Mouse (Mus musculus): ENCODE data around the gene Kif23. TPM values are rescaled to one million over a fixed set of nuclear protein-coding genes. Genes with fewer than 3 reads are reported as not detected.

Kif23 gene
- polyA plus RNA-seq, 1 experiment: 6.4 TPM

GRCm38 (mm10) chr9:61908341-61908740 lies 38.2 kb downstream of the Kif23 start:
- Histone ChIP-seq H3K4me3 (replicated peaks) (no peak overlapping the region), H3K4me1 (peaks cover 40% of the 10 kb centered on the region), H3K36me3 (replicated peaks; ENCODE audit: low read length) (peaks cover 35% of the 10 kb centered on the region), H3K27me3 (replicated peaks) (peaks cover 13% of the 10 kb centered on the region), H3K9me3 (no peaks in the 10 kb centered on the region)
- TF ChIP-seq GATA1 (IDR thresholded peaks at IDR 0.05; ENCODE audit: borderline replicate concordance, low read length) (no peak), FLI1 (IDR thresholded peaks at IDR 0.05; ENCODE audit: low read length) (no peak)

- H3K27me3 ChIP-seq (replicated peaks): peaks cover 17% of the 10 kb centered on the region
- H3K4me3 ChIP-seq (replicated peaks): no peak overlapping the region
- H3K36me3 ChIP-seq (replicated peaks; ENCODE audit: low read length): peaks cover 32% of the 10 kb centered on the region
- TF ChIP-seq FLI1 (IDR thresholded peaks at IDR 0.05; ENCODE audit: low read length): no peak
- TF ChIP-seq GATA1 (IDR thresholded peaks at IDR 0.05; ENCODE audit: borderline replicate concordance, low read length): no peak
- H3K9me3 ChIP-seq: no peaks in the 10 kb centered on the region
- H3K4me1 ChIP-seq: peaks cover 34% of the 10 kb centered on the region
These were observed 38.8 kb downstream of the Kif23 start for GRCm38 (mm10) chr9:61907621-61908295.

- H3K4me1 ChIP-seq: peaks cover 26% of the 10 kb centered on the region
- H3K36me3 ChIP-seq (replicated peaks; ENCODE audit: low read length): peaks cover 23% of the 10 kb centered on the region
- no peaks in the 10 kb centered on the region for H3K9me3 ChIP-seq
- no peak for TF ChIP-seq FLI1 (IDR thresholded peaks at IDR 0.05; ENCODE audit: low read length)
- H3K4me3 ChIP-seq (replicated peaks): no peak overlapping the region
- H3K27me3 ChIP-seq (replicated peaks): peaks cover 26% of the 10 kb centered on the region
These were observed 39.7 kb downstream of the Kif23 start for GRCm38 (mm10) chr9:61906912-61907311.

GRCm38 (mm10) chr9:61905576-61905975 lies 41.0 kb downstream of the Kif23 start:
- peaks cover 10% of the 10 kb centered on the region for H3K36me3 ChIP-seq (replicated peaks; ENCODE audit: low read length)
- TF ChIP-seq GATA1 (IDR thresholded peaks at IDR 0.05; ENCODE audit: borderline replicate concordance, low read length): no peak
- no peak for TF ChIP-seq FLI1 (IDR thresholded peaks at IDR 0.05; ENCODE audit: low read length)
- H3K4me1 ChIP-seq: peaks cover 25% of the 10 kb centered on the region
- H3K9me3 ChIP-seq: no peaks in the 10 kb centered on the region
- peaks cover 36% of the 10 kb centered on the region for H3K27me3 ChIP-seq (replicated peaks)
- no peak overlapping the region for H3K4me3 ChIP-seq (replicated peaks)

- Histone ChIP-seq H3K4me1 (peaks cover 35% of the 10 kb centered on the region), H3K27me3 (replicated peaks) (peaks cover 49% of the 10 kb centered on the region), H3K36me3 (replicated peaks; ENCODE audit: low read length) (peaks cover 2% of the 10 kb centered on the region), H3K4me3 (replicated peaks) (no peak overlapping the region), H3K9me3 (no peaks in the 10 kb centered on the region)
- TF ChIP-seq GATA1 (IDR thresholded peaks at IDR 0.05; ENCODE audit: borderline replicate concordance, low read length): no peak
- TF ChIP-seq FLI1 (IDR thresholded peaks at IDR 0.05; ENCODE audit: low read length): no peak
These were observed 42.4 kb downstream of the Kif23 start for GRCm38 (mm10) chr9:61904201-61904600.

GRCm38 (mm10) chr9:61902445-61902844 lies 44.1 kb downstream of the Kif23 start:
- TF ChIP-seq GATA1 (IDR thresholded peaks at IDR 0.05; ENCODE audit: borderline replicate concordance, low read length) (no peak), FLI1 (IDR thresholded peaks at IDR 0.05; ENCODE audit: low read length) (no peak)
- Histone ChIP-seq H3K36me3 (replicated peaks; ENCODE audit: low read length) (no peaks in the 10 kb centered on the region), H3K9me3 (no peaks in the 10 kb centered on the region), H3K4me1 (peaks cover 32% of the 10 kb centered on the region), H3K27me3 (replicated peaks) (peaks cover 60% of the 10 kb centered on the region), H3K4me3 (replicated peaks) (no peak overlapping the region)

GRCm38 (mm10) chr9:61901574-61901973 lies 45.0 kb downstream of the Kif23 start:
- TF ChIP-seq GATA1 (IDR thresholded peaks at IDR 0.05; ENCODE audit: borderline replicate concordance, low read length): no peak
- TF ChIP-seq FLI1 (IDR thresholded peaks at IDR 0.05; ENCODE audit: low read length): no peak
- Histone ChIP-seq H3K4me3 (replicated peaks) (no peak overlapping the region), H3K36me3 (replicated peaks; ENCODE audit: low read length) (no peaks in the 10 kb centered on the region), H3K9me3 (no peaks in the 10 kb centered on the region), H3K27me3 (replicated peaks) (peaks cover 62% of the 10 kb centered on the region), H3K4me1 (peaks cover 31% of the 10 kb centered on the region)

GRCm38 (mm10) chr9:61899804-61900203 lies 46.8 kb downstream of the Kif23 start:
- Histone ChIP-seq H3K4me3 (replicated peaks) (no peak overlapping the region), H3K9me3 (no peaks in the 10 kb centered on the region), H3K27me3 (replicated peaks) (peaks cover 75% of the 10 kb centered on the region), H3K36me3 (replicated peaks; ENCODE audit: low read length) (no peaks in the 10 kb centered on the region), H3K4me1 (peaks cover 31% of the 10 kb centered on the region)
- no peak for TF ChIP-seq FLI1 (IDR thresholded peaks at IDR 0.05; ENCODE audit: low read length)
- TF ChIP-seq GATA1 (IDR thresholded peaks at IDR 0.05; ENCODE audit: borderline replicate concordance, low read length): no peak

- peaks cover 80% of the 10 kb centered on the region for H3K27me3 ChIP-seq (replicated peaks)
- peaks cover 24% of the 10 kb centered on the region for H3K4me1 ChIP-seq
- no peaks in the 10 kb centered on the region for H3K36me3 ChIP-seq (replicated peaks; ENCODE audit: low read length)
- no peaks in the 10 kb centered on the region for H3K9me3 ChIP-seq
- TF ChIP-seq GATA1 (IDR thresholded peaks at IDR 0.05; ENCODE audit: borderline replicate concordance, low read length): no peak
- no peak for TF ChIP-seq FLI1 (IDR thresholded peaks at IDR 0.05; ENCODE audit: low read length)
- H3K4me3 ChIP-seq (replicated peaks): no peak overlapping the region
These were observed 48.2 kb downstream of the Kif23 start for GRCm38 (mm10) chr9:61898401-61898800.

GRCm38 (mm10) chr9:61895014-61895413 lies 51.6 kb downstream of the Kif23 start:
- H3K9me3 ChIP-seq: no peaks in the 10 kb centered on the region
- H3K27me3 ChIP-seq (replicated peaks): peaks cover 70% of the 10 kb centered on the region
- H3K36me3 ChIP-seq (replicated peaks; ENCODE audit: low read length): no peaks in the 10 kb centered on the region
- peaks cover 16% of the 10 kb centered on the region; the same call in 1 of the 2 replicates for H3K4me1 ChIP-seq
- H3K4me3 ChIP-seq (replicated peaks): no peak overlapping the region
- no peak for TF ChIP-seq FLI1 (IDR thresholded peaks at IDR 0.05; ENCODE audit: low read length)
- no peak for TF ChIP-seq GATA1 (IDR thresholded peaks at IDR 0.05; ENCODE audit: borderline replicate concordance, low read length)
